Mouse (Mus musculus): ENCODE results near the gene Olfr798. TPM values are rescaled to one million over a fixed set of nuclear protein-coding genes. Genes with fewer than 3 reads are reported as not detected.

The Olfr798 gene
- not detected in 2 replicates for polyA plus RNA-seq (2012; rRNA removed)

GRCm38 (mm10) chr10:129627834-129628233 lies at the start of gene Olfr798:
Gene Olfr798, minus strand, starts transcription at chr10:129627934.
- Histone ChIP-seq H3K27me3 (ENCODE audit: control insufficient read depth, insufficient read depth, low read length) (no peaks in the 10 kb centered on the region), H3K27ac (ENCODE audit: insufficient read depth, low read length) (no peak within 1 kb of the TSS), H3K36me3 (ENCODE audit: control insufficient read depth, insufficient read depth, low read length) (no peaks in the 10 kb centered on the region), H3K4me1 (ENCODE audit: control insufficient read depth, insufficient read depth, insufficient read length) (no peaks in the 10 kb centered on the region), H3K4me3 (ENCODE audit: extremely low read depth, insufficient read depth, insufficient read length) (no peak within 1 kb of the TSS)
- no peak for DNase-seq (ENCODE audit: low read depth in 1 of 2, low spot score in 2 of 2)
- TF ChIP-seq POLR2A (IDR thresholded peaks at IDR 0.05; ENCODE audit: low read depth, low read length) (no peak), CTCF (IDR thresholded peaks at IDR 0.05; ENCODE audit: extremely low read depth, insufficient read depth, insufficient read length, insufficient replicate concordance) (no peak)
- WGBS, result 68% methylated on average over 1 of the region's 1 CpGs

GRCm38 (mm10) chr10:129673765-129674164 lies 46.0 kb upstream of the Olfr798 start, which contains the start of gene Olfr801:
Gene Olfr801, minus strand, starts transcription at chr10:129673865.
- Histone ChIP-seq H3K4me3 (ENCODE audit: extremely low read depth, insufficient read depth, insufficient read length) (no peak within 1 kb of the TSS), H3K4me1 (ENCODE audit: control insufficient read depth, insufficient read depth, insufficient read length) (no peaks in the 10 kb centered on the region), H3K36me3 (ENCODE audit: control insufficient read depth, insufficient read depth, low read length) (no peaks in the 10 kb centered on the region), H3K27ac (ENCODE audit: insufficient read depth, low read length) (no peak within 1 kb of the TSS), H3K27me3 (ENCODE audit: control insufficient read depth, insufficient read depth, low read length) (no peaks in the 10 kb centered on the region)
- TF ChIP-seq CTCF (IDR thresholded peaks at IDR 0.05; ENCODE audit: extremely low read depth, insufficient read depth, insufficient read length, insufficient replicate concordance) (no peak), POLR2A (IDR thresholded peaks at IDR 0.05; ENCODE audit: low read depth, low read length) (no peak)
- WGBS, result 83% methylated on average over 1 of the region's 1 CpGs
- DNase-seq (ENCODE audit: low read depth in 1 of 2, low spot score in 2 of 2), result no peak

GRCm38 (mm10) chr10:129657394-129657793 lies 29.7 kb upstream of the Olfr798 start, which contains the start of gene Olfr800:
Gene Olfr800, plus strand, starts transcription at chr10:129657694.
- no peaks in the 10 kb centered on the region for H3K36me3 ChIP-seq (ENCODE audit: control insufficient read depth, insufficient read depth, low read length)
- H3K4me3 ChIP-seq (ENCODE audit: extremely low read depth, insufficient read depth, insufficient read length), result no peak within 1 kb of the TSS
- no peak within 1 kb of the TSS for H3K27ac ChIP-seq (ENCODE audit: insufficient read depth, low read length)
- H3K4me1 ChIP-seq (ENCODE audit: control insufficient read depth, insufficient read depth, insufficient read length), result no peaks in the 10 kb centered on the region
- TF ChIP-seq POLR2A (IDR thresholded peaks at IDR 0.05; ENCODE audit: low read depth, low read length) (no peak), CTCF (IDR thresholded peaks at IDR 0.05; ENCODE audit: extremely low read depth, insufficient read depth, insufficient read length, insufficient replicate concordance) (no peak)
- no peaks in the 10 kb centered on the region for H3K27me3 ChIP-seq (ENCODE audit: control insufficient read depth, insufficient read depth, low read length)
- no peak for DNase-seq (ENCODE audit: low read depth in 1 of 2, low spot score in 2 of 2)

- no peaks in the 10 kb centered on the region for H3K36me3 ChIP-seq (ENCODE audit: control insufficient read depth, insufficient read depth, low read length)
- no peak overlapping the region for H3K27ac ChIP-seq (ENCODE audit: insufficient read depth, low read length)
- no peak for DNase-seq (ENCODE audit: low read depth in 1 of 2, low spot score in 2 of 2)
- H3K4me1 ChIP-seq (ENCODE audit: control insufficient read depth, insufficient read depth, insufficient read length), result no peaks in the 10 kb centered on the region
- WGBS, result 79% methylated on average over 1 of the region's 1 CpGs
- TF ChIP-seq CTCF (IDR thresholded peaks at IDR 0.05; ENCODE audit: extremely low read depth, insufficient read depth, insufficient read length, insufficient replicate concordance) (no peak), POLR2A (IDR thresholded peaks at IDR 0.05; ENCODE audit: low read depth, low read length) (no peak)
- no peaks in the 10 kb centered on the region for H3K27me3 ChIP-seq (ENCODE audit: control insufficient read depth, insufficient read depth, low read length)
- no peak overlapping the region for H3K4me3 ChIP-seq (ENCODE audit: extremely low read depth, insufficient read depth, insufficient read length)
Measured at GRCm38 (mm10) chr10:129651763-129652162, 24.0 kb upstream of the Olfr798 start.

GRCm38 (mm10) chr10:129637184-129637583 lies 9.4 kb upstream of the Olfr798 start, which contains the start of gene Olfr799:
Gene Olfr799, plus strand, starts transcription at chr10:129637484.
- Histone ChIP-seq H3K4me3 (ENCODE audit: extremely low read depth, insufficient read depth, insufficient read length) (no peak within 1 kb of the TSS), H3K36me3 (ENCODE audit: control insufficient read depth, insufficient read depth, low read length) (no peaks in the 10 kb centered on the region), H3K4me1 (ENCODE audit: control insufficient read depth, insufficient read depth, insufficient read length) (no peaks in the 10 kb centered on the region), H3K27ac (ENCODE audit: insufficient read depth, low read length) (no peak within 1 kb of the TSS), H3K27me3 (ENCODE audit: control insufficient read depth, insufficient read depth, low read length) (no peaks in the 10 kb centered on the region)
- no peak for DNase-seq (ENCODE audit: low read depth in 1 of 2, low spot score in 2 of 2)
- TF ChIP-seq CTCF (IDR thresholded peaks at IDR 0.05; ENCODE audit: extremely low read depth, insufficient read depth, insufficient read length, insufficient replicate concordance) (no peak), POLR2A (IDR thresholded peaks at IDR 0.05; ENCODE audit: low read depth, low read length) (no peak)
- 24% methylated on average over 1 of the region's 1 CpGs for WGBS

GRCm38 (mm10) chr10:129623251-129623650 lies 4.5 kb downstream of the Olfr798 start:
- no peaks in the 10 kb centered on the region for H3K27me3 ChIP-seq (ENCODE audit: control insufficient read depth, insufficient read depth, low read length)
- no peak for DNase-seq (ENCODE audit: low read depth in 1 of 2, low spot score in 2 of 2)
- no peak overlapping the region for H3K4me3 ChIP-seq (ENCODE audit: extremely low read depth, insufficient read depth, insufficient read length)
- TF ChIP-seq CTCF (IDR thresholded peaks at IDR 0.05; ENCODE audit: extremely low read depth, insufficient read depth, insufficient read length, insufficient replicate concordance) (no peak), POLR2A (IDR thresholded peaks at IDR 0.05; ENCODE audit: low read depth, low read length) (no peak)
- no peak overlapping the region for H3K27ac ChIP-seq (ENCODE audit: insufficient read depth, low read length)
- no peaks in the 10 kb centered on the region for H3K36me3 ChIP-seq (ENCODE audit: control insufficient read depth, insufficient read depth, low read length)
- no peaks in the 10 kb centered on the region for H3K4me1 ChIP-seq (ENCODE audit: control insufficient read depth, insufficient read depth, insufficient read length)

GRCm38 (mm10) chr10:129621724-129622123 lies 6.0 kb downstream of the Olfr798 start:
- no peaks in the 10 kb centered on the region for H3K4me1 ChIP-seq (ENCODE audit: control insufficient read depth, insufficient read depth, insufficient read length)
- H3K4me3 ChIP-seq (ENCODE audit: extremely low read depth, insufficient read depth, insufficient read length), result no peak overlapping the region
- H3K36me3 ChIP-seq (ENCODE audit: control insufficient read depth, insufficient read depth, low read length), result no peaks in the 10 kb centered on the region
- TF ChIP-seq POLR2A (IDR thresholded peaks at IDR 0.05; ENCODE audit: low read depth, low read length) (no peak), CTCF (IDR thresholded peaks at IDR 0.05; ENCODE audit: extremely low read depth, insufficient read depth, insufficient read length, insufficient replicate concordance) (no peak)
- WGBS, result 26% methylated on average over 1 of the region's 1 CpGs
- H3K27ac ChIP-seq (ENCODE audit: insufficient read depth, low read length), result no peak overlapping the region
- DNase-seq (ENCODE audit: low read depth in 1 of 2, low spot score in 2 of 2), result no peak
- H3K27me3 ChIP-seq (ENCODE audit: control insufficient read depth, insufficient read depth, low read length), result no peaks in the 10 kb centered on the region

Data from spleen, adult 2 months (tissue).